Mouse (Mus musculus) liver, postnatal 0 days (tissue): ENCODE measurements around the gene Pip4k2b.

Experiments
- CTCF ChIP-seq: sonication (generic); IDR thresholded peaks from 2 replicates; pipeline ENCODE4 v1.5.1; 2016; ENCODE audit warnings: antibody characterized with exemption, low read depth
- EP300 ChIP-seq: IDR thresholded peaks from 2 replicates; pipeline ENCODE4 v1.6.1; 2016; ENCODE audit warnings: antibody characterized with exemption, low read depth, mild to moderate bottlenecking

- TF ChIP-seq CTCF (no peak), EP300 (no peak)
Measured at GRCm38 (mm10) chr11:97758125-97758524, 13.6 kb upstream of the Pip4k2b start.
